Mouse (Mus musculus): ENCODE results near the gene Col17a1. TPM values are rescaled to one million over a fixed set of nuclear protein-coding genes. Genes with fewer than 3 reads are reported as not detected.

Col17a1 gene
- polyA plus RNA-seq, 1 experiment = not detected

DNA sequence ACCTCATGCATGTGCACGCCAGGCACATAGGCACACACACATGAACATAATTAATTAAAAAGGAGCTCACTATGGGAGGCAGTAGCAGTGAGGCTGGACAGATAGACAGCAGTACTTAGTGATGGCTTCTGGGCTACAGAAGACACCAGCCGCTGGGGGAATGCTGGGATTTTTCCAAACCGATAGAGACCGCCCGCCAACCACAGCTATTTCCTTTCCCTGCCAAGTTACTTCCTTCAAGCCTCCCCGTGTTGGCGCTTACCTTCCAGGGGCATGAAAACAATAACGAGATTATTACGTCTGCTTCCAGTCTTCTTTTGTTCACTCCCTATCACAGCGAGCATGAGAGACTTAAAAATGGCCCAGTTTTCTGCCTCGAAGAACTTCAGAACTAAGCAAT is 5.2 kb upstream of the Col17a1 start:
- TF ChIP-seq GATA1 (IDR thresholded peaks at IDR 0.05; ENCODE audit: low read length) = no peak

DNA sequence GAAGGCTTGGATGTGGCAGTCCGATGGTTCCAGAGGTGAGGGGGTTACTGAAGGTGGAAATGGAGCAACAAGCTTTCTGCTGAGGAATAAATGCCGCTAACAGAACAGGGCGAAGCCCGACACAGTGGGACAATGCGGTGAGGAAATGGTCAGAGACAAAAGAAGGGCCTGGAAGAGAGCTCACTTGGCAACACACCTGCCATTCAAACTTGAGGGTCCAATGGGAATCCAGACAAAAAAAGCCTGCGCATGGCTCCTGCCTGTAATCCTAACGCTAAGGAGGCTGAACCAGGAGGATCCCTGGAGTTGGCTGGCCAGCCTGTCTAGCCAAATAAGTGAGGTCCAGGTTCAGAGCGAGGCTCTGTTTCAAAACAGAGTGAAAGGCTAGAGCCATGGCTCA is 4.5 kb upstream of the Col17a1 start:
- TF ChIP-seq GATA1 (IDR thresholded peaks at IDR 0.05; ENCODE audit: low read length) = no peak

DNA sequence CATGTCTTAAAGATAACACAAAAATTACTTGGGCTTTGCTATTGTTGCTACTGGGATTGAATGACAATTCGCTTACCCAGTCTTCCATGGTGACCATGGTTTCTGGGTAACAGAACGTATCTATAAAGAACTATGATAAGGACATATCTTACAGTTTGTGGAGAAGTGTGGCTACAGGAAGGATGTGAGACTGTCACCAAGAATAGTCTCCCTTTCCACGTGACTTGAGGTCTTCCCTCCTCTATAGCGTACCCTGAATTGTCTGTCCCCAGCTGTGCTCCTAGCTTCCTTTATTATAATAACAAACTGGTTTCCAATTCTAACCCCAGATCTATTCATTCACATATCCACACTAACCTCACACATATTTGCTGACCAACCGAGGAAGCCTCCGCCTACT is 3.8 kb upstream of the Col17a1 start:
- TF ChIP-seq GATA1 (IDR thresholded peaks at IDR 0.05; ENCODE audit: low read length) = no peak

- no peak for TF ChIP-seq GATA1 (IDR thresholded peaks at IDR 0.05; ENCODE audit: low read length)
These were observed 2.3 kb downstream of the Col17a1 start for GRCm38 (mm10) chr19:47689592-47689991.

DNA sequence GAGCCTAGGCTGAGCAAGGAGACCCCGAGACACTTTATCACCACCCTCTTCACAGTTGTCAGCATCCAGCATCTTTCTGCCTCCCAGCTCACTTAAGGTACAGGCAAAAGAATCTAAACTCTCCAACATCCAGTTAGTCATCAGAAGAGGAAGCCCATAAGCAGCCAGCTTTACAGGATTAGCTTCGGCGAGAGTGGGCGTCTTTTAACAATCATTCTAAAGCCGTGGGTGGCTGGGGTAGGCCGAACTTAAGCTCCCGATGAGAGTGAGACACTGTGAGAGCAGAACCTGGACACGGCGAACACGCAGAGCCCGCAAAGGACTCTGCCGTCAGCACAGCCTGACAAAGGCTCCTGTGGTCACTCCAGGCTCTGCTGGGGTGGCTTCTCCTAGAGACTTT is 13.2 kb downstream of the Col17a1 start:
- no peak for TF ChIP-seq GATA1 (IDR thresholded peaks at IDR 0.05; ENCODE audit: low read length)

DNA sequence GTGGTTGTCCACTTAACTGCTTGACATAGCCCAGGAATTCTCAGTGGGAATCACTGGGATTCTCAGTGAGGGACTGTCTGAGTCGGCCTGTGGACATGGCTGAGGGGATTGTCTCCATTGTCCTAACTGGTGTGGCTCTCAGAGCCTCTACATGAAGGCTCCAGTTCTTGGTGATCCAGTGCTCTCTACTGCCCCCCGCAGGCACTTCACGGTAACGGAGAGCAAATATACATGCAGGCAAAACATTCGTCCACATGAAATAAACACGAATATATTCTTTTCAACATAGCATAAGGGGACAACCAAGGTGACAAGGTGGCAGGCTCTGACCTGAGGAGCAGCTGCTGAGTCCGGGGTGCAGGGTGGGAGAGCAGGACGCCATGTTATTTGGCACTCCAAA is 17.5 kb downstream of the Col17a1 start:
- no peak for TF ChIP-seq GATA1 (IDR thresholded peaks at IDR 0.05; ENCODE audit: low read length)

GRCm38 (mm10) chr19:47668399-47668798 is 23.5 kb downstream of the Col17a1 start:
- TF ChIP-seq GATA1 (IDR thresholded peaks at IDR 0.05; ENCODE audit: low read length) = no peak

DNA sequence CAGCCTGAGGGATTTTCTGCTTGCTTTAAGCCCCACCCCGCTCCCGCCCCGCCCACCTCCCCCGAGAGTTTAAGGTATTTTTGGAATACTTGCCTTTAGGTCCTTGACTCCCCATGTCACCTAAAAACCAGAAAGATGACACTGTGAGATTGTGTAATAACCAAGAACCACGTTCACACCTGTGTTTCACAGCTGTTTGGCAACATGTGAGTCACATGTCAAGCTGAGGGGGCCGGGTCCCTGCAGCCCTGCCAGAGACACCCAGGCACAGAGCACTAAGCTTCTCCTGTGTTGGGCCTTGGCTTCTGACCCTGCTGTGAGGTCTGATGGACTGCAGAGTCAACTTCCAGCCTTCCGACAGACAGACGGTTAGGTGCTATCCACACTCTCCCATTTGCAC is 24.3 kb downstream of the Col17a1 start:
- no peak for TF ChIP-seq GATA1 (IDR thresholded peaks at IDR 0.05; ENCODE audit: low read length)

DNA sequence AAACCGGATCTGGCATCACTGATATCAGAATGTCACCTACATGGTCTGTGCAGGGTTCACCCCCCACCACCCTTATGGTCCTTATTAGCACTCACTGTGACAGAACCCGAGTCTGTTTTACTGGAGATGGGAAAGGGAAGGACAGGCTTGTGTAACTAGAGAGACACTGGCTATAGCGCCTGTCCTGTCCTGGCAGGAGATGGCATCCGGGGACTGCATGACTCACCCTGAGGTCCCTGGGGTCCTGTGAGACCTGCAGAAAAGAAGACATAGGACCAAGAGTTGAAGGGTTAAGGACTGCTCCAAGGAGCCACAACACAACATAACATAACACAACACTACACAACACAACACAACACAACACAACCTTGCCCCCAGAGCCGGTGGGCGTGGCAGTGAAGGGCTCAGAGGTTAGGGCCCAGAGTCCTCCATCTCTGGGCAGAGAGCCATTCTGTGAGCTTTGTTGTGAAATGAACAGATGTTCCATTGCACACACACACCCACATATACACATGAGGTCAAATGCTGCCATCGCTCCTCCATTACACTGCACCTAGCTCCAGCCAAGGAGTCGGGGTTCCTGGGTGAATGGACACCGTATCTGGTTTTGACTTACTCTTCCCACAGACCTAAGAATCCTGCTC is 32.0 kb downstream of the Col17a1 start:
- no peak for TF ChIP-seq GATA1 (IDR thresholded peaks at IDR 0.05; ENCODE audit: low read length)

GRCm38 (mm10) chr19:47658914-47659535 is 32.9 kb downstream of the Col17a1 start:
- TF ChIP-seq GATA1 (IDR thresholded peaks at IDR 0.05; ENCODE audit: low read length) = no peak

DNA sequence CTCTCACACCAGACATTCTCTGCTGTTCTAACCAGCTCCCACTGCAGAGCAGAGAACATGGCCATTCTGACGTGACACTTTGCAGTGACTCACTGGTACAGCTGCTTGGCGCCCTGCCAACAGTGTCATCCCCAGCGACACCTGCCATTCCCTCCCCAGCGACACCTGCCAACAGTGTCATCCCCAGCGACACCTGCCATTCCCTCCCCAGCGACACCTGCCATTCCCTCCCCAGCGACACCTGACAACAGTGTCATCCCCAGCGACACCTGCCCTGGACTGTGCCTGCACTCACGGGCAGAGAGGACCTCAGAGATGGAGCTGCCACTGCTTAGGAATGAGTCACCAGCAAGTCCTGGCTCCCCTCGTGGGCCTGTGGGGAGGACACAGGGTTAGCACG is 37.0 kb downstream of the Col17a1 start:
- no peak for TF ChIP-seq GATA1 (IDR thresholded peaks at IDR 0.05; ENCODE audit: low read length)

DNA sequence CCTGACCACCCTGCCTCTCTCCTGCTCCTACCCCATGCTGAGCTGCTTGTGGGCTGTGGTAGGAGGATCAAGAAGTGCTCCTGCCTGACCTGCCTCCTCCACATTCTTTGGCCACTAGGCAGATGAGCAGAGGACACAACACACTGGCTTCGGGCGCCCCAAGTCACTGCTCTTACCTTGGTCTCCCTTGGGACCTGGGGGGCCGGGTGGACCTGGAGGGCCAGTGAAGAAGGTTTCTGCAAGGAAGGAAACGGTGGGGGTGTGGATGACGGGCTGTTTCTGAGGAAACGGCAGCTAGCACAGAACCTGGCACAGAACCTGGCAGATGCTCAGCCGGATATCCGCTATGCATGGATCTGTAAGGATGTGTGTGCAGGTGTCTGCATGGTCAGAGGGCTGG is 38.7 kb downstream of the Col17a1 start:
- TF ChIP-seq GATA1 (IDR thresholded peaks at IDR 0.05; ENCODE audit: low read length) = no peak

GRCm38 (mm10) chr19:47652255-47652654 is 39.6 kb downstream of the Col17a1 start:
- TF ChIP-seq GATA1 (IDR thresholded peaks at IDR 0.05; ENCODE audit: low read length) = no peak

DNA sequence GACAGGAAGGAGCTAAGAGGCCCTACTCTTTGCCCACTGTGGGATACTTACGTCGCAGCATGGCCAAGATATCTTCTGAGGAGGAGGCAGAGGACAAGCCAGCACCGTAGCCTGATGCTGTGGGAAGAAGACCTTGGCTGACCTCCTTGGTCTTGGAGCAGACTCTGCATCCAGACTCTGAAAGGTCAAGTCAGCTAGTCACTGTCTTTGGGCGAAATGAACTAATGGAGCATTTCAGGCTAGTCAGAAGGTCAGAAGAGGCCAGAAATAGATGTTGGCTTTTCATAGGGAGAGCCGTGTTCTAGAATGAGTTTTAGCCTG is 40.8 kb downstream of the Col17a1 start:
- no peak for TF ChIP-seq GATA1 (IDR thresholded peaks at IDR 0.05; ENCODE audit: low read length)

DNA sequence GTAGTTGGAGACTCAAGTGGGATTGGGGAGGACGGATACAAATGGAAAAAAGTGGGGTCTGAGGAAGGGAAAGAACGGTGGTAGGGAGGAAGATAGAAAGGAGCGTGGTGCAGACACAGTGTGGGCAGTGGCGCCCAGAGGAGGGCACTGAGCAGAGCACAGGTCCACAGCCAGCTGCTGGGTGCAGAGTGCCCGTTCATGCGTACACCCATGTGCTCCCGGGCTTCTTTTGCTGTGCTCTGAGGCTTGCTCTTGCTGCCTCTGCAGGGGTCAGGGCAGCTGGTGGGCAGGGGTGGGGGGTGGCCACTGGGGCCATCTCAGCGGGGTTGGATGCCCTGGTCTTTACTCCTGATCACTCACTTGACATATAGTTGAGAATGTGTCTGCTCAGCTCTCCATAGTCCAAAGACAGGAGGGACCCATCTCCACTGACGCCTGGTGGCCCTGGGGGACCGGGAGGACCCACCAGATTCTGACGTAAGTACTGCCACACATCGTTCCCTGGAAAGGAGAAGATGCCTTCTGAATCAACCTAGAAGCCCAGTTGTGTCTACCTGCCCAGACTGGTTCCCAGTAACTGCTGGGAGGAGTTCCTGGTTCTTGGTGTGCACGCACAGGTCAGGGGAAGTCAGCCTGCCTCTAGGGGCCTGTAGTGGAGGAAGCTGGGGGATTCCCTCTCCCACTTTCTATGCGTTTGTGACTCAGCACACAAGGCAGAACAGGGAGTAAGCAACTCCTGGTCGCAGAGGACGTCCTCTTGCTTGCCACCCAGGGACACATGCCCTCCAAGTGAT is 41.3 kb downstream of the Col17a1 start:
- TF ChIP-seq GATA1 (IDR thresholded peaks at IDR 0.05; ENCODE audit: low read length) = no peak

GRCm38 (mm10) chr19:47649071-47649470 is 42.8 kb downstream of the Col17a1 start:
- TF ChIP-seq GATA1 (IDR thresholded peaks at IDR 0.05; ENCODE audit: low read length) = no peak
